Mouse (Mus musculus): Measurements from ENCODE around the gene Fer. TPM values are rescaled to one million over a fixed set of nuclear protein-coding genes. Genes with fewer than 3 reads are reported as not detected.

Fer gene
- total RNA-seq, 1 experiment from 2014 or later, result 23.8 TPM

DNA sequence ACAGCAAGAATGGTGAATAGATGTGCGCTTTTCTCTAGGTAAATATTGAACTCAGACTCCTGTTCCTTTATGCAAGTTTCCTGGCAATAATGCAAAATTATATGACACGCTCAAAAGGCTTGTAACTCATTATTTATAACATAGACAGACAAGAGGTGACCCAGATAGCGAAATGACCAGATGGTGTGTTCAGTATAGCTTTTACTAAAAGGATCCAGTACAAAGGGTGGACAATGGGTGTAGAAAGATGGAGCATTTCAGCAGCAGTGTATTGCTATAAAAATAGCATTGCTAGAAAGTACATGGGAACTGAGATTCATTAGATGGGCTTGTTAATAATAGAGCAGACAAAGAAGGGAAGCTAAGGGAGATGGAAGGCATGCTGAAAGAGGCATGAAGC, 104.2 kb downstream of the Fer start:
- no peak for ATAC-seq (replicated peaks; ENCODE audit: insufficient number of reproducible peaks, low FRiP score, low TSS enrichment, poor library complexity, severe bottlenecking)

- no peak for ATAC-seq (replicated peaks; ENCODE audit: insufficient number of reproducible peaks, low FRiP score, low TSS enrichment, poor library complexity, severe bottlenecking)
Measured at GRCm38 (mm10) chr17:63969448-63969847, 106.6 kb downstream of the Fer start.

- no peak for ATAC-seq (replicated peaks; ENCODE audit: insufficient number of reproducible peaks, low FRiP score, low TSS enrichment, poor library complexity, severe bottlenecking)
Measured at GRCm38 (mm10) chr17:63970239-63970638, 107.4 kb downstream of the Fer start.

- ATAC-seq (replicated peaks; ENCODE audit: insufficient number of reproducible peaks, low FRiP score, low TSS enrichment, poor library complexity, severe bottlenecking), result no peak
Measured at GRCm38 (mm10) chr17:63970939-63971338, 108.1 kb downstream of the Fer start.

- ATAC-seq (replicated peaks; ENCODE audit: insufficient number of reproducible peaks, low FRiP score, low TSS enrichment, poor library complexity, severe bottlenecking), result no peak
Measured at GRCm38 (mm10) chr17:63972181-63972580, 109.3 kb downstream of the Fer start.

DNA sequence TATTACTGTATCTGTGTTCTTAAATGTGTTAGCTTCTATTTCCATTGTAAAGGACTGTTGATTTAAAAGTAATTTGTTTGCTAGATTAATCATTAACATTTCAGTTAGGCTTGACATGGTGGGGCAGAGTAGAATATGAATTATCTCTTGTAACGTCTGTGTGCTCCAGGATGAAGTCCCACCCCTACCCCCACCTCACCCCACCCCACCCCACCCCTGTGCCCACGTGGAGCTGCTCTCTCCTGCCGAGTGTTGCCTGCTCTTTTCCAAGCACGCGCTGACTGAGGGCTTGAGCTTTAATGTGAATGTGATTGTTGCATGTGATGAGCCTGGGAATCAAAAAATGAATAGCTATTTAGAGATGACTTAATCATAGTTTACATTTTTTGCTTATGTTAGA, 110.9 kb downstream of the Fer start:
- no peak for ATAC-seq (replicated peaks; ENCODE audit: insufficient number of reproducible peaks, low FRiP score, low TSS enrichment, poor library complexity, severe bottlenecking)

DNA sequence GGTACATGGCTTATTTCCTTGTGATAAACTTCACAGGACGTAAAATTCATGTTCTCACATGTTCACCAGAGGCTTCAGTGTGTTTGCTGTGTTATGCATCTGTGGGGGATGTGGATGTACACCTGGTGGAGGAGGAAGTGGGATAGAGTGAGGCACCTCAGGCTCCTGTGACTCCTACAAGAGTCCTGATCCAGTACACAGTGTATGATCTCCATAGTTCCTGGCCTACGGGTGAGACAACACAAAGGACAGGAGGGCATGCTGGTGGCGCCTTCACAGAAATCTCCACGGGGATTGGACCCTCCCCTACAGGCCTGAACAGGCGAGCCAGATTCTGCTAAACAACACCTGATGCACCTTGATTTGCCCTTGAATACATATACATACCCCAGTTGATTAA, 111.4 kb downstream of the Fer start:
- ATAC-seq (replicated peaks; ENCODE audit: insufficient number of reproducible peaks, low FRiP score, low TSS enrichment, poor library complexity, severe bottlenecking), result no peak

- no peak for ATAC-seq (replicated peaks; ENCODE audit: insufficient number of reproducible peaks, low FRiP score, low TSS enrichment, poor library complexity, severe bottlenecking)
Measured at GRCm38 (mm10) chr17:63978794-63979571, 116.1 kb downstream of the Fer start.

GRCm38 (mm10) chr17:63980167-63980566, 117.3 kb downstream of the Fer start:
- no peak for ATAC-seq (replicated peaks; ENCODE audit: insufficient number of reproducible peaks, low FRiP score, low TSS enrichment, poor library complexity, severe bottlenecking)

DNA sequence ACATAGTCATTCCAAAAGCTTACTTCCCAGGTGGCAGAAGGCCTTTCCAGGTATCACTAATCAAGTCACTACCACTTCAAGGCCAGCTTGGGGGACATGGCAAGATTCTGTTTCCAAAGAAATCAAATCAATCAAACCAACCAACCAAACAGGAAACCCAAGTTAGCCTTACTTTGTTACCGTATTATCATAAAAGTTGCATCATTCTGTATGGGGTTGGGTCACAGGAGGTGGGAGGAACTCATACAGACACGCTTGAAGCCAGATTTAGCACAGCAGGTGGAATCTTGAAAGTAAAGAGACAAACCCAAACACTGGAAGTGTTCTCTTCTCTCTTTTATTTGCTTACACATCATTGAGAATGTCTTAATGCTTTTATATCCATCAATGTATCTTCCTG, 125.8 kb downstream of the Fer start:
- ATAC-seq (replicated peaks; ENCODE audit: insufficient number of reproducible peaks, low FRiP score, low TSS enrichment, poor library complexity, severe bottlenecking), result no peak

DNA sequence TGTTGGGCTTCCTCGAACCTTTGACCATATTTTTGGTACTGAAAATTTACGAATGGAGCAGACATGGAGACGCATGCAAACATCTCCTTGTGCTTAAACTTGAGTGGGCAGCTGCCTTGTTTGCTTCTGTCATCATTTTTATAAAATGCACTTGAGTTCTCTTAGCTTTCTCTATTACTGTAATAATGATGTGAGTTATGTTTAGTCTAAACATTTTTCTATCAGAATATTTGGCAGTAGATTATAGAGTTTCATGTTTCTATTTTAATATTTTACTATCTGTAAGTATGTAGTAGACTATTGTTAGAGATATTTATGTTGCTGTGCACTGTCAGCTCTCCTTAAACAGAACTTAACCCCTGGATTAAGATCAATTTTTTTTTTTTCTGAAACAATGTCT, 128.3 kb downstream of the Fer start:
- no peak for ATAC-seq (replicated peaks; ENCODE audit: insufficient number of reproducible peaks, low FRiP score, low TSS enrichment, poor library complexity, severe bottlenecking)

DNA sequence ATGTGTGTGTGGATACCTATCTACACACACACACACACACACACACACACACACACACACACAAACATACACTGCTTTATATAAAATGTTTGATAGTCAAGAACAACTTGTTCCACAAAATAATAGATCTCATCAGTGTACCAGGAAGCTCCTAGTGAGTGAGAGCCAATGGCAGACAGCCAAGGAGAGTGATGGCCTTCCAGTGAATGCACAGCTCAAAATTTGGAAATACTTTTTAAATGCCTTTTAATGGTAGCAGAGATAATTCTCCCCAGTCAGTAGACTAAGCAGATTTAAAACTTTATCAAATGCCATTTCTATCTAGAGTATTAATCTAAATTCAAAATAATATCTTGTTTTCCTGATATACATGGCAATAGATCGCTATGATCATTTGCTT, 133.1 kb downstream of the Fer start:
- no peak for ATAC-seq (replicated peaks; ENCODE audit: insufficient number of reproducible peaks, low FRiP score, low TSS enrichment, poor library complexity, severe bottlenecking)

DNA sequence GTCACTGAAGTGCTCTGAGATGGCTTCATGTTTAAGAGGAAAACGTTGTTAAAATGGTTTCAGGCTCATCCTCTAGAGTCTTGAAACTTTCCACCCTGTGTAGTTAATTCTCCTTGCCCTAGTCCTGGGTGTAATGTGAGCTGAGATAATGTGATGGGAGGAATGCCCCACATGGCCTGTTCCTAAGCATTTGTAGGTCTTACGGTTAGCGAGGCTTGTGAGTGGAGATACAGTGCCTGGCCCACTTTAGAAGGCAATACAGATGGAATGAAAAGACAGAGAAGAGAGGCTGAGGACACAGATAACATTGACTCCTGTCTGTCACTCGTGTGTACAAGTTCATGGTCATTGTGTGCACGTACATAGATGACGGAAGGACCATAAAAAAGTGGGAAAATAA, 134.8 kb downstream of the Fer start:
- ATAC-seq (replicated peaks; ENCODE audit: insufficient number of reproducible peaks, low FRiP score, low TSS enrichment, poor library complexity, severe bottlenecking), result no peak

GRCm38 (mm10) chr17:64003444-64003843, 140.6 kb downstream of the Fer start:
- ATAC-seq (replicated peaks; ENCODE audit: insufficient number of reproducible peaks, low FRiP score, low TSS enrichment, poor library complexity, severe bottlenecking), result no peak

GRCm38 (mm10) chr17:64005575-64006249, 142.8 kb downstream of the Fer start:
- no peak for ATAC-seq (replicated peaks; ENCODE audit: insufficient number of reproducible peaks, low FRiP score, low TSS enrichment, poor library complexity, severe bottlenecking)

- no peak for ATAC-seq (replicated peaks; ENCODE audit: insufficient number of reproducible peaks, low FRiP score, low TSS enrichment, poor library complexity, severe bottlenecking)
Measured at GRCm38 (mm10) chr17:64016606-64017005, 153.7 kb downstream of the Fer start.

DNA sequence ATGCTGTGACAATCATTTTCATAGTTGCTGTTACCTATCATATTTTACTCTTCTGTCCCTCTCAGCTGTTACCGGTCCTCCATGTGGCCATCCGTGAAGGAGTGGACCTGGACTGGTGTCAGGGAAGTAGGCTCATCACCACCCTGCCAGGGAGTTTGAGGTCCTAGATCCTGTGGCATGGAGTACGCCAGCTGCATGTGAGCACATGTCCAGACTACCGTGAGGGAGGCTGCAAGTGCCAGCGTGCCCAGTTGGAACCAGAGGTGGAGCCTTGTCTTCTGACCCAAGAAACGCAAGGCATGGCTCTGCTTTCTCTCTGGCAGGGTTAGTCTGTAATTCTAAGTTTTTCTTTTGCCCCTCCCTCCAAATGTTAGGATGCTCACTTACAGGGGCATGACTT, 155.4 kb downstream of the Fer start:
- no peak for ATAC-seq (replicated peaks; ENCODE audit: insufficient number of reproducible peaks, low FRiP score, low TSS enrichment, poor library complexity, severe bottlenecking)

GRCm38 (mm10) chr17:64018870-64019269, 156.0 kb downstream of the Fer start:
- ATAC-seq (replicated peaks; ENCODE audit: insufficient number of reproducible peaks, low FRiP score, low TSS enrichment, poor library complexity, severe bottlenecking), result no peak

DNA sequence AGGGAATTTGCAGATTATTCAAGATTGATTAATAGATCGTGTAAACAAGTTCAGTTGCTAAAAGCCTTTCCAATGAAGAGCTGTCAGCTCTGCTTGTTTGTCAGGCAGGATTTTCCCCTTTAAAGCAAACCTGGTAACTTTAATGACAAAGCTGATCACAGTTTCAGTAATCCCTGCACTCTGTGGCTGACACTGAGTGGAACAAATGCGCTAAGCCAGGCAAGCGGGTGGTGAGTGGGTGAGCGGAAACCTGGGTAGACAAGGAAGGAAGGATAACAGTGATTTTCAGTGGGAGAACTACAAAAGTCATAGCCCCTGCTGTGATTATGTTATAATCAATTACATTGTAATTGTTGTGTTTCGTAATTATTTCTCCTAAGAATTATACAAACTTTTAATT, 156.8 kb downstream of the Fer start:
- ATAC-seq (replicated peaks; ENCODE audit: insufficient number of reproducible peaks, low FRiP score, low TSS enrichment, poor library complexity, severe bottlenecking), result no peak

DNA sequence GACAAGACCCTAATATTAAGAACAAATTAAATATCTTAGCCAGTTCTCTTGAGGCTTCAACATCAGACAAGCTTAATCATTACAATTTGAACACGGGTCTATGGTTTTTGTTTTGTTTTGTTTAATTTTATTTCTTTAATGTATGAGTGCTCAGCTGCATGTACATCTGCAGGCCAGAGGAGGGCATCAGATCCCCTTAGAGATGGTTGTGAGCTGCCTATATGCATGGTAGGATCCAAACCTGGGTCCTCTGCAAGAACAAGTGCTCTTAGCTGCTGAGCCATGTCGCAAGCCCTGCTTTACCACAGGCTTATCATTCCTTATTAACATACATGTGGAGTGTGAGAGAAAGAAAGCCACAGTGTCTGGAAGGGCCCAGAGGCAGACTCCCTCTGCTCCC, 163.6 kb downstream of the Fer start:
- no peak for ATAC-seq (replicated peaks; ENCODE audit: insufficient number of reproducible peaks, low FRiP score, low TSS enrichment, poor library complexity, severe bottlenecking)
